Mouse (Mus musculus): ENCODE results near the gene Dusp12.

DNA sequence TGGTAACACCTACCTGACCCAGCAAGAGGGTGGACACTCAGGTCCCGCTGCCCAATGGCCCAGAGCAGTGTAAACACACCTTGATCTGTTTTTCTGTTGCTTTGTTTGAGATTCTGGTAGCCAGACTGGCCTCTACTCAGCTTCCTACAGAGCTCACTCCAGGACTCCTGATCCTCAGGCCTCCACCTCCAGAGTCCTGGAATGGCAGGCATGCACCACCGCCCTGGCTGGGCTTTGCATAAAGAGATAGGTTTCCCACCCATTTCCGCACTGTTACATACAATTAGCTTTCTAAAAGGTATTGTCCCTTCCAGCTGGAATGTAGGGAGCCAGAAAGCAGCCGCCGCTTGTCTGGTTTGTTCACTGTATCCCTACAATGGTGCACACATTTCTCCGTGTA is 13.9 kb downstream of the Dusp12 start:
- TF ChIP-seq CTCF (conservative IDR thresholded peaks at IDR 0.05; ENCODE audit: low read length) = no peak
- TF ChIP-seq POU5F1 (IDR thresholded peaks at IDR 0.05; ENCODE audit: borderline replicate concordance, low read length) = no peak
- peak; percentile 52; the same call in 1 of the 2 replicates for TF ChIP-seq NANOG (IDR thresholded peaks at IDR 0.05; ENCODE audit: borderline replicate concordance, low read length)

All from E14TG2a.4 (cell line).